Mouse (Mus musculus) thymus, postnatal 25 days (tissue): ENCODE measurements around the gene Gzmc.
"Not testable (repeated sequence)": the region's sequence is repeated elsewhere in the genome, so short reads cannot be mapped to it uniquely, and the experiment has no call there.

ENCODE experiments used
- DNase-seq: peaks from one replicate; pipeline ENCODE4 v3.0.0; 2022

The Gzmc gene

GRCm38 (mm10) chr14:56234556-56234955, at the start of gene Gzmc:
Gene Gzmc (minus strand): TSS chr14:56234656.
- DNase-seq, result no peak

- DNase-seq, result no peak
Measured at GRCm38 (mm10) chr14:56283816-56284215, 49.4 kb upstream of the Gzmc start.

GRCm38 (mm10) chr14:56281090-56281489, 46.6 kb upstream of the Gzmc start:
- no peak for DNase-seq

- not testable (repeated sequence) for DNase-seq
Measured at GRCm38 (mm10) chr14:56278691-56279090, 44.2 kb upstream of the Gzmc start.

GRCm38 (mm10) chr14:56276096-56276495, 41.6 kb upstream of the Gzmc start:
- DNase-seq, result not testable (repeated sequence)

GRCm38 (mm10) chr14:56266109-56266508, 31.7 kb upstream of the Gzmc start:
- DNase-seq, result no peak

GRCm38 (mm10) chr14:56262153-56262552, 27.7 kb upstream of the Gzmc start, which contains the start of gene Gzmb:
Gene Gzmb (minus strand): TSS chr14:56262260.
- DNase-seq, result no peak

GRCm38 (mm10) chr14:56240409-56240808, 6.0 kb upstream of the Gzmc start:
- no peak for DNase-seq

- no peak for DNase-seq
Measured at GRCm38 (mm10) chr14:56211317-56211716, 23.1 kb downstream of the Gzmc start, which contains the start of gene Gzmf. Gene Gzmf (minus strand): TSS chr14:56211417.

GRCm38 (mm10) chr14:56205613-56206012, 28.8 kb downstream of the Gzmc start:
- DNase-seq, result no peak

- DNase-seq, result peak; percentile 48
Measured at GRCm38 (mm10) chr14:56205021-56205420, 29.4 kb downstream of the Gzmc start.

- peak; percentile 72 for DNase-seq
Measured at GRCm38 (mm10) chr14:56203975-56204374, 30.5 kb downstream of the Gzmc start.

- DNase-seq, result no peak
Measured at GRCm38 (mm10) chr14:56186946-56187345, 47.5 kb downstream of the Gzmc start.

- DNase-seq, result no peak
Measured at GRCm38 (mm10) chr14:56186521-56186920, 47.9 kb downstream of the Gzmc start.
